Mouse (Mus musculus) CH12.LX (cell line): ENCODE results near the gene Pdgfc. TPM values are rescaled to one million over a fixed set of nuclear protein-coding genes. Genes with fewer than 3 reads are reported as not detected.

ENCODE experiments used
- DNase-seq: peaks from one replicate; pipeline ENCODE4 v3.0.0-alpha.2; 2013; ENCODE audit errors: extremely low read depth
- H3K27ac ChIP-seq: 2 replicates; pipeline ENCODE4 v1.5.1; 2012; ENCODE audit warnings: low read depth, mild to moderate bottlenecking, control low read depth, moderate library complexity; ENCODE audit not compliant: insufficient read depth
- H3K27me3 ChIP-seq: replicated peaks from 2 replicates; pipeline ENCODE3; 2012; ENCODE audit warnings: inconsistent platforms
- H3K36me3 ChIP-seq, 2 experiments: replicated peaks in 1 of 2; 2 replicates each; pipeline versions ENCODE3 to v1.6.1; 2012; ENCODE audit warnings: inconsistent platforms in 1 of 2, low read length in 1 of 2, mild to moderate bottlenecking in 1 of 2, mixed read lengths in 1 of 2, moderate library complexity in 1 of 2; ENCODE audit not compliant: control insufficient read depth in 1 of 2, insufficient read depth in 1 of 2
- H3K4me1 ChIP-seq, 2 experiments: 2 replicates each; pipeline ENCODE4 v1.6.1; 2012; ENCODE audit warnings: inconsistent platforms in 1 of 2, moderate library complexity in 1 of 2; ENCODE audit not compliant: insufficient read depth in 2 of 2, control insufficient read depth in 1 of 2
- H3K4me2 ChIP-seq: 2 replicates; pipeline ENCODE4 v1.6.1; 2012; ENCODE audit warnings: low read depth, mild to moderate bottlenecking, control low read depth; ENCODE audit not compliant: poor library complexity, insufficient read depth, severe bottlenecking
- H3K4me3 ChIP-seq, 3 experiments: fragments of 150-350 bp in 1 of 3; sonication (generic) in 1 of 3; replicated peaks in 1 of 3; 2 replicates each; pipeline versions ENCODE3 to v1.5.1; 2011 to 2012; ENCODE audit warnings: low read depth in 2 of 3, low read length in 2 of 3, mild to moderate bottlenecking in 2 of 3, moderate library complexity in 2 of 3, control low read depth in 1 of 3, improper control_type of control experiment in 1 of 3, inconsistent platforms in 1 of 3, mixed read lengths in 1 of 3; ENCODE audit not compliant: poor library complexity in 1 of 3
- H3K79me2 ChIP-seq: replicated peaks from 2 replicates; pipeline ENCODE4 v1.6.1; 2012; ENCODE audit warnings: mild to moderate bottlenecking, moderate library complexity; ENCODE audit not compliant: control insufficient read depth, poor library complexity, insufficient read depth, severe bottlenecking; ENCODE audit errors: extremely low read depth
- H3K9ac ChIP-seq: 2 replicates; pipeline ENCODE4 v1.6.1; 2012; ENCODE audit warnings: low read depth, mild to moderate bottlenecking, control low read depth, moderate library complexity; ENCODE audit not compliant: insufficient read depth
- H3K9me3 ChIP-seq: replicated peaks from 2 replicates; pipeline ENCODE3; 2012; ENCODE audit warnings: low read length, inconsistent platforms, mixed read lengths
- BHLHE40 ChIP-seq: IDR thresholded peaks from 2 replicates; pipeline ENCODE4 v1.6.1; 2011; ENCODE audit warnings: mild to moderate bottlenecking, low read depth, low read length, improper control_type of control experiment
- GABPA ChIP-seq: IDR thresholded peaks from 2 replicates; pipeline ENCODE4 v1.6.1; 2012; ENCODE audit warnings: low read depth, low read length, improper control_type of control experiment, inconsistent platforms; ENCODE audit not compliant: insufficient replicate concordance
- HCFC1 ChIP-seq: IDR thresholded peaks from 2 replicates; pipeline ENCODE4 v1.6.1; 2012; ENCODE audit warnings: low read depth, mild to moderate bottlenecking, inconsistent platforms, low read length, improper control_type of control experiment
- JUN ChIP-seq: IDR thresholded peaks from 2 replicates; pipeline ENCODE4 v1.6.1; 2011; ENCODE audit warnings: low read depth, mild to moderate bottlenecking, low read length, improper control_type of control experiment, moderate library complexity; ENCODE audit not compliant: insufficient read depth
- KAT2A ChIP-seq: IDR thresholded peaks from 2 replicates; pipeline ENCODE4 v1.6.1; 2012; ENCODE audit warnings: low read length, improper control_type of control experiment, inconsistent platforms; ENCODE audit not compliant: insufficient replicate concordance
- MAFK ChIP-seq: IDR thresholded peaks from 2 replicates; pipeline ENCODE4 v1.6.1; 2011; ENCODE audit warnings: low read length, improper control_type of control experiment; ENCODE audit not compliant: insufficient replicate concordance
- MXI1 ChIP-seq: IDR thresholded peaks from 2 replicates; pipeline ENCODE4 v1.6.1; 2011; ENCODE audit warnings: mild to moderate bottlenecking, low read depth, low read length, improper control_type of control experiment
- NRF1 ChIP-seq: IDR thresholded peaks from 2 replicates; pipeline ENCODE4 v1.6.1; 2014; ENCODE audit warnings: low read depth, mild to moderate bottlenecking, inconsistent platforms, low read length, improper control_type of control experiment, moderate library complexity
- RAD21 ChIP-seq: IDR thresholded peaks from 2 replicates; pipeline ENCODE4 v1.6.1; 2011; ENCODE audit warnings: low read depth, mild to moderate bottlenecking, low read length, improper control_type of control experiment, moderate library complexity
- SMC3 ChIP-seq: IDR thresholded peaks from 2 replicates; pipeline ENCODE4 v1.6.1; 2011; ENCODE audit warnings: low read depth, low read length, improper control_type of control experiment
- UBTF ChIP-seq: IDR thresholded peaks from 2 replicates; pipeline ENCODE4 v1.6.1; 2012; ENCODE audit warnings: low read depth, mild to moderate bottlenecking, inconsistent platforms, low read length, improper control_type of control experiment, moderate library complexity
- USF1 ChIP-seq: IDR thresholded peaks from 2 replicates; pipeline ENCODE4 v1.6.1; 2014; ENCODE audit warnings: low read depth, mild to moderate bottlenecking, inconsistent platforms, low read length, improper control_type of control experiment
- ZC3H11A ChIP-seq: IDR thresholded peaks from 2 replicates; pipeline ENCODE4 v1.6.1; 2012; ENCODE audit warnings: low read depth, mild to moderate bottlenecking, inconsistent platforms, low read length, improper control_type of control experiment
- ZKSCAN1 ChIP-seq: IDR thresholded peaks from 2 replicates; pipeline ENCODE4 v1.6.1; 2012; ENCODE audit warnings: low read depth, inconsistent platforms, low read length, improper control_type of control experiment, borderline replicate concordance
- ZMIZ1 ChIP-seq: IDR thresholded peaks from 2 replicates; pipeline ENCODE4 v1.6.1; 2012; ENCODE audit warnings: low read depth, mild to moderate bottlenecking, inconsistent platforms, low read length, improper control_type of control experiment
- dilution Hi-C: fragments of 300-500 bp; cut with MboI; formaldehyde crosslinking; loops from 2 replicates; pipeline ENCODE4 v1.14.3; 2020; ENCODE audit warnings: low sequenced_read_pairs; ENCODE audit not compliant: extremely low pct_unique_long_range_greater_than_20kb, extremely low pct_ligation_motif_present
- in situ Hi-C: fragments of 300-500 bp; cut with MboI; formaldehyde crosslinking; loops from 3 replicates; pipeline ENCODE4 v1.14.3; 2019; ENCODE audit warnings: low sequenced_read_pairs, low pct_ligation_motif_present, low pct_unique_long_range_greater_than_20kb, mixed read lengths
- polyA plus RNA-seq: library from polyadenylated mRNA; unstranded; fragments of >175 nt; gene quantifications from 2 replicates; pipeline ENCODE4 v1.2.1, GENCODE M21; 2012; ENCODE audit warnings: low read depth; ENCODE audit not compliant: insufficient read length
- total RNA-seq, 2 experiments: library from RNA; depleted of rRNA; stranded (reverse); fragments of 300-350 nt in 1 of 2; fragments of >200 nt in 1 of 2; gene quantifications; 2 replicates each; pipeline ENCODE4 v1.2.3; 2012 to 2014

Pdgfc gene
- total and polyA plus RNA-seq, 3 experiments, result 0.09 to 0.20 (median 0.17) TPM

- no peak for TF ChIP-seq ZMIZ1
- no peak for TF ChIP-seq GABPA
- TF ChIP-seq RAD21, result no peak
- TF ChIP-seq SMC3, result no peak
- TF ChIP-seq BHLHE40, result no peak
- TF ChIP-seq USF1, result no peak
- TF ChIP-seq NRF1, result no peak
- TF ChIP-seq ZC3H11A, result no peak
- TF ChIP-seq MXI1, result no peak
- TF ChIP-seq ZKSCAN1, result no peak
- dilution Hi-C loops (no loop called here), in situ Hi-C loops (no loop called here)
These were observed 134.0 kb downstream of the Pdgfc start for GRCm38 (mm10) chr3:81170073-81170809.

GRCm38 (mm10) chr3:81174832-81175231 is 138.6 kb downstream of the Pdgfc start:
- dilution Hi-C loops, result no loop called here

More at GRCm38 (mm10) chr3:81170073-81170809, 134.0 kb downstream of the Pdgfc start:
- H3K27ac ChIP-seq, result no peak overlapping the region
- no peaks in the 10 kb centered on the region for H3K4me1 ChIP-seq
- H3K27me3 ChIP-seq, result no peaks in the 10 kb centered on the region
- no peaks in the 10 kb centered on the region for H3K36me3 ChIP-seq
- no peaks in the 10 kb centered on the region for H3K9me3 ChIP-seq
- no peak for DNase-seq
- no peak overlapping the region for H3K9ac ChIP-seq
- H3K79me2 ChIP-seq, result no peaks in the 10 kb centered on the region
- no peak overlapping the region for H3K4me3 ChIP-seq
- H3K4me2 ChIP-seq, result no peak overlapping the region

More at GRCm38 (mm10) chr3:81174832-81175231, 138.6 kb downstream of the Pdgfc start:
- Histone ChIP-seq H3K27me3 (no peaks in the 10 kb centered on the region), H3K27ac (no peak overlapping the region), H3K9me3 (no peaks in the 10 kb centered on the region), H3K79me2 (no peaks in the 10 kb centered on the region), H3K4me3 (no peak overlapping the region), H3K4me1 (no peaks in the 10 kb centered on the region), H3K4me2 (no peak overlapping the region), H3K36me3 (no peaks in the 10 kb centered on the region), H3K9ac (no peak overlapping the region)
- in situ Hi-C loops, result no loop called here
- no peak for DNase-seq
- TF ChIP-seq BHLHE40, result no peak
- TF ChIP-seq UBTF, result no peak
- no peak for TF ChIP-seq ZC3H11A
- TF ChIP-seq JUN, result no peak
- 0 out of 2 replicates have a peak, but pooled peaks have one; percentile 54 for TF ChIP-seq MAFK
- no peak for TF ChIP-seq GABPA
- no peak for TF ChIP-seq RAD21
- TF ChIP-seq HCFC1, result no peak
- no peak for TF ChIP-seq KAT2A
